Mouse (Mus musculus) layer of hippocampus, adult 9-10 months (tissue): ENCODE results near the gene Il13.

Experiments used
- DNase-seq: peaks from one replicate; pipeline ENCODE4 v3.0.0; 2022; ENCODE audit warnings: low spot score

The Il13 gene

DNA sequence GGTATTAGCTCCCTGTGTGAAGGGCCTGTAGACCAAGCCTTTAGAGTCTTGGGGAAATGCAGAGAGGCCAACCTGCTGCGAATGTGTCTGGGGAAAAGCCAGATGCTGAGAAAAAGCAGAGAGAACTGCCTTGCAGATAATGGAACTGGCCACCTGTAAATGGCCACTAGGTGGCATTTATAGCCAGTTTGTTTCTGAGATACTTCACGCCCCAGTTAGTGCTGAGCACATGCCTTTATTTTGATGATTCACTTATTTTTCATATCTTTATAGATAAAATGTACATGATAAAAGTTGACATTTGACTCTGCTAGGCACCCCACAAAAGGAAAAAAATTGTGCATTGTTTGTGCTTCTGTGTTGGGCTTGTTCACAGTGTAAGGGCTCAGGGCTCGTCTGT is 49.7 kb downstream of the Il13 start:
- DNase-seq, result no peak

DNA sequence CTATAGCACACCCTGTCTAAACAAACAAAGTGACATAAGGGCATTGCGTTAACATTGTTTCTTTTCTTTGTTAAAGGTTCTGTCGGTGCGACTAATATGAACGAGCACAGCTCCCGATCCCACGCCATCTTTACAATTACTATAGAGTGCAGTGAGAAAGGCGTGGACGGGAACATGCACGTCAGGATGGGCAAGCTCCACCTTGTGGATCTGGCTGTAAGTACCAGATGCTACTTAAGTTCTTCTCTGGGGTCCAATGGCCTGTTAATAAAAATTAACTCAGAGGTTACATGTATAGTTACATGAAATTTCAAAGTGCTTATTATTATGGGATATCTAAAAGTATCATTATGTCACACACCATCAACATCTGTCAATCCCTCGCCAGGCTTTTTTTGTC is 51.4 kb downstream of the Il13 start:
- no peak for DNase-seq
